Mouse (Mus musculus): ENCODE measurements around the gene Hist1h4j. TPM values are rescaled to one million over a fixed set of nuclear protein-coding genes. Genes with fewer than 3 reads are reported as not detected.

Gene Hist1h4j
- polyA plus RNA-seq, 1 experiment from 2014 or later = 1.4 TPM

Small RNAs within 50 kb of the gene (microRNA-seq; reads per million reads assigned to microRNA genes)
- gene Gm44357 (not detected), gene Gm44367 (not detected), gene Gm44454 (not detected)

Other genes with a start within 250 kb of the Hist1h4j start
- gene AK157302, start 239.8 kb upstream of the Hist1h4j start, polyA plus RNA-seq (2015; fragmentation: Nextera tagmentation; extraction: Ambion mirVana) = 0.80 and 1.4 TPM in 2 replicates
- gene Gm11273, start 233.6 kb upstream of the Hist1h4j start, polyA plus RNA-seq (2015; fragmentation: Nextera tagmentation; extraction: Ambion mirVana) = 5.8 and 9.4 TPM in 2 replicates
- gene Zkscan8, start 203.9 kb upstream of the Hist1h4j start, polyA plus RNA-seq (2015; fragmentation: Nextera tagmentation; extraction: Ambion mirVana) = 5.8 and 6.3 TPM in 2 replicates
- 0.11 and 0.24 TPM in 2 replicates for gene Olfr1366, start 192.3 kb upstream of the Hist1h4j start, polyA plus RNA-seq (2015; fragmentation: Nextera tagmentation; extraction: Ambion mirVana)
- 0.04 TPM in 1 of 2 replicates, not detected in the other for gene Olfr1535, start 175.2 kb upstream of the Hist1h4j start, polyA plus RNA-seq (2015; fragmentation: Nextera tagmentation; extraction: Ambion mirVana)
- not detected in 2 replicates for gene Olfr1364, start 153.3 kb upstream of the Hist1h4j start, polyA plus RNA-seq (2015; fragmentation: Nextera tagmentation; extraction: Ambion mirVana)
- not detected in 2 replicates for gene Olfr1362, start 121.0 kb upstream of the Hist1h4j start, polyA plus RNA-seq (2015; fragmentation: Nextera tagmentation; extraction: Ambion mirVana)
- not detected in 2 replicates for gene Olfr11, start 92.5 kb upstream of the Hist1h4j start, polyA plus RNA-seq (2015; fragmentation: Nextera tagmentation; extraction: Ambion mirVana)
- not detected in 2 replicates for gene Olfr1361, start 71.7 kb upstream of the Hist1h4j start, polyA plus RNA-seq (2015; fragmentation: Nextera tagmentation; extraction: Ambion mirVana)
- not detected in 2 replicates for gene Olfr1360, start 57.7 kb upstream of the Hist1h4j start, polyA plus RNA-seq (2015; fragmentation: Nextera tagmentation; extraction: Ambion mirVana)
- not detected in 2 replicates for gene Olfr1359, start 37.0 kb upstream of the Hist1h4j start, polyA plus RNA-seq (2015; fragmentation: Nextera tagmentation; extraction: Ambion mirVana)
- 3.4 and 4.5 TPM in 2 replicates for gene Hist1h2bl, start 18.9 kb upstream of the Hist1h4j start, polyA plus RNA-seq (2015; fragmentation: Nextera tagmentation; extraction: Ambion mirVana)
- gene Hist1h2ai, start 18.6 kb upstream of the Hist1h4j start, polyA plus RNA-seq (2015; fragmentation: Nextera tagmentation; extraction: Ambion mirVana) = 33.0 and 45.8 TPM in 2 replicates
- 13.5 and 20.4 TPM in 2 replicates for gene Hist1h3h, start 17.4 kb upstream of the Hist1h4j start, polyA plus RNA-seq (2015; fragmentation: Nextera tagmentation; extraction: Ambion mirVana)
- 4.9 and 5.8 TPM in 2 replicates for gene Hist1h2bm, start 13.0 kb upstream of the Hist1h4j start, polyA plus RNA-seq (2015; fragmentation: Nextera tagmentation; extraction: Ambion mirVana)
- gene Hist1h4k, start 15.4 kb downstream of the Hist1h4j start, polyA plus RNA-seq (2015; fragmentation: Nextera tagmentation; extraction: Ambion mirVana) = 2.0 and 5.4 TPM in 2 replicates
- 31.5 and 35.8 TPM in 2 replicates for gene Hist1h2ak, start 18.8 kb downstream of the Hist1h4j start, polyA plus RNA-seq (2015; fragmentation: Nextera tagmentation; extraction: Ambion mirVana)
- 5.8 and 7.8 TPM in 2 replicates for gene Hist1h2bn, start 19.1 kb downstream of the Hist1h4j start, polyA plus RNA-seq (2015; fragmentation: Nextera tagmentation; extraction: Ambion mirVana)
- gene Hist1h1b, start 45.6 kb downstream of the Hist1h4j start, polyA plus RNA-seq (2015; fragmentation: Nextera tagmentation; extraction: Ambion mirVana) = 23.4 and 24.2 TPM in 2 replicates
- 103 and 124 TPM in 2 replicates for gene Hist1h3i, start 48.3 kb downstream of the Hist1h4j start, polyA plus RNA-seq (2015; fragmentation: Nextera tagmentation; extraction: Ambion mirVana)
- 1.8 and 5.1 TPM in 2 replicates for gene Hist1h2an, start 52.2 kb downstream of the Hist1h4j start, polyA plus RNA-seq (2015; fragmentation: Nextera tagmentation; extraction: Ambion mirVana)
- 1.0 and 1.2 TPM in 2 replicates for gene Hist1h2bp, start 52.4 kb downstream of the Hist1h4j start, polyA plus RNA-seq (2015; fragmentation: Nextera tagmentation; extraction: Ambion mirVana)
- 24.2 and 25.0 TPM in 2 replicates for gene Hist1h2bq, start 75.1 kb downstream of the Hist1h4j start, polyA plus RNA-seq (2015; fragmentation: Nextera tagmentation; extraction: Ambion mirVana)
- 3.4 TPM in 1 of 2 replicates, not detected in the other for gene Hist1h2ao, start 75.4 kb downstream of the Hist1h4j start, polyA plus RNA-seq (2015; fragmentation: Nextera tagmentation; extraction: Ambion mirVana)
- not detected in 2 replicates for gene Hist1h4m, start 76.7 kb downstream of the Hist1h4j start, polyA plus RNA-seq (2015; fragmentation: Nextera tagmentation; extraction: Ambion mirVana)
- gene Hist1h4n, start 97.1 kb downstream of the Hist1h4j start, polyA plus RNA-seq (2015; fragmentation: Nextera tagmentation; extraction: Ambion mirVana) = 19.0 and 22.4 TPM in 2 replicates
- gene Hist1h2ap, start 98.4 kb downstream of the Hist1h4j start, polyA plus RNA-seq (2015; fragmentation: Nextera tagmentation; extraction: Ambion mirVana) = 3,144 and 3,910 TPM in 2 replicates
- 26.3 and 29.0 TPM in 2 replicates for gene Hist1h2br, start 98.7 kb downstream of the Hist1h4j start, polyA plus RNA-seq (2015; fragmentation: Nextera tagmentation; extraction: Ambion mirVana)
- 7.9 and 12.5 TPM in 2 replicates for gene Zfp184, start 210.0 kb downstream of the Hist1h4j start, polyA plus RNA-seq (2015; fragmentation: Nextera tagmentation; extraction: Ambion mirVana)
- gene Pom121l2, start 246.1 kb downstream of the Hist1h4j start, polyA plus RNA-seq (2015; fragmentation: Nextera tagmentation; extraction: Ambion mirVana) = 0.16 and 0.18 TPM in 2 replicates